Comparison of ENCODE assay signal across 21 mouse cellular contexts in genomic region chr3:89879326-89879725, GRCm38 (mm10). TPM values are rescaled to one million over a fixed set of nuclear protein-coding genes. Genes with fewer than 3 reads are reported as not detected.
A peak's percentile ranks its signal among the peaks of the same experiment; 100 is the strongest.
DNase-seq lines count a peak whose midpoint lies in the region; ATAC-seq and TF ChIP-seq lines count a peak whose summit lies in the region.
"Had no signal": no experiment of that assay in that cellular context is flagged by ENCODE, and none has a peak within 500 bp of the region (broad histone marks: within the 10 kb centered on the region; RNA-seq: fewer than 3 reads in every experiment).

No protein-coding gene starts in this region.

- no peaks in the 10 kb centered on the region for H3K4me1 ChIP-seq in lung, embryonic 14.5 days (ENCODE audit: insufficient read depth)
- H3K4me1 ChIP-seq in CH12.LX (ENCODE audit: control insufficient read depth in 1 of 2, insufficient read depth in 2 of 2) = peaks cover 28 to 79% of the 10 kb centered on the region in 2 experiments
- H3K4me1 ChIP-seq in liver, embryonic 15.5 days (replicated peaks) = peaks cover 60% of the 10 kb centered on the region
- no peaks in the 10 kb centered on the region; the same call in 1 of the 2 replicates for H3K4me1 ChIP-seq in forebrain, embryonic 11.5 days (replicated peaks; ENCODE audit: control insufficient read depth, insufficient read depth, low read length)
- H3K4me1 ChIP-seq: embryonic facial prominence, embryonic 13.5 days; forebrain, embryonic 13.5 days; heart, embryonic 15.5 days had no signal

- H3K36me3 ChIP-seq in lung, embryonic 14.5 days (ENCODE audit: insufficient read depth) = no peaks in the 10 kb centered on the region
- H3K36me3 ChIP-seq in CH12.LX (replicated peaks in 1 of 2; ENCODE audit: control insufficient read depth in 1 of 2, insufficient read depth in 1 of 2, low read length in 1 of 2) = peaks cover 0 to 9% of the 10 kb centered on the region in 2 experiments
- peaks cover 16% of the 10 kb centered on the region; the same call in 1 of the 2 replicates for H3K36me3 ChIP-seq in liver, embryonic 15.5 days (replicated peaks)
- H3K36me3 ChIP-seq in forebrain, embryonic 11.5 days (ENCODE audit: control insufficient read depth, insufficient read depth, low read length) = no peaks in the 10 kb centered on the region
- H3K36me3 ChIP-seq: embryonic facial prominence, embryonic 13.5 days; heart, embryonic 15.5 days had no signal

- TF ChIP-seq RAD21 in CH12.LX (IDR thresholded peaks at IDR 0.05; ENCODE audit: low read depth, low read length) = peak; percentile 48

- H3K27ac ChIP-seq in layer of hippocampus, adult 2 months = no peak overlapping the region
- H3K27ac ChIP-seq in lung, embryonic 14.5 days (ENCODE audit: low read depth) = no peak overlapping the region
- no peak overlapping the region for H3K27ac ChIP-seq in CH12.LX (ENCODE audit: insufficient read depth, low read depth)
- peak overlapping the region; percentile 90 for H3K27ac ChIP-seq in liver, embryonic 15.5 days (replicated peaks)
- H3K27ac ChIP-seq in forebrain, embryonic 11.5 days (ENCODE audit: low read depth, low read length) = no peak overlapping the region
- H3K27ac ChIP-seq: embryonic facial prominence, embryonic 13.5 days; forebrain, embryonic 13.5 days; heart, adult 2 months; heart, embryonic 15.5 days; hindbrain, embryonic 14.5 days had no signal

- peak; percentile 26 for TF ChIP-seq CTCF in layer of hippocampus, adult 2 months (conservative IDR thresholded peaks at IDR 0.05)
- TF ChIP-seq CTCF in lung, embryonic 14.5 days (IDR thresholded peaks at IDR 0.05; ENCODE audit: low read depth) = 0 out of 2 replicates have a peak, but pooled peaks have one; percentile 5
- TF ChIP-seq CTCF in CH12.LX (conservative IDR thresholded peaks at IDR 0.05 in 1 of 2, IDR thresholded peaks at IDR 0.05 in 1 of 2; ENCODE audit: low read depth in 2 of 2, low read length in 2 of 2) = peak in 1 of 2 experiments; percentile 60; a peak in 2 of 4 replicates

- no peak for DNase-seq in layer of hippocampus, adult 2 months (ENCODE audit: low spot score in 2 of 2)
- no peak for DNase-seq in layer of hippocampus, postnatal 10 days (ENCODE audit: low spot score in 2 of 2)
- DNase-seq in lung, embryonic 14.5 days = no peak
- no peak for DNase-seq in lung, adult 18-20 months
- DNase-seq in CH12.LX (ENCODE audit: extremely low read depth) = no peak
- no peak for DNase-seq in urinary bladder, postnatal 36 days (ENCODE audit: low spot score in 2 of 2)
- DNase-seq in forebrain, embryonic 11.5 days (ENCODE audit: low spot score) = no peak
- DNase-seq: cerebellum, adult 11-12 months; cerebellum, adult 9-10 months; cerebellum, postnatal 25 days; forebrain, postnatal 0 days; gastrocnemius, postnatal 14 days; heart, postnatal 14 days had no signal

- no peaks in the 10 kb centered on the region for H3K9me3 ChIP-seq in lung, embryonic 14.5 days (ENCODE audit: low read depth, low read length)
- H3K9me3 ChIP-seq in CH12.LX (replicated peaks; ENCODE audit: low read length) = no peaks in the 10 kb centered on the region
- no peaks in the 10 kb centered on the region for H3K9me3 ChIP-seq in liver, embryonic 15.5 days (replicated peaks)
- H3K9me3 ChIP-seq in forebrain, embryonic 11.5 days (ENCODE audit: control insufficient read depth, low read length) = no peaks in the 10 kb centered on the region
- H3K9me3 ChIP-seq: embryonic facial prominence, embryonic 13.5 days; forebrain, embryonic 13.5 days; heart, embryonic 15.5 days had no signal

- no peak overlapping the region for H3K4me2 ChIP-seq in lung, embryonic 14.5 days
- no peak overlapping the region for H3K4me2 ChIP-seq in CH12.LX (ENCODE audit: insufficient read depth, low read depth, poor library complexity, severe bottlenecking)
- H3K4me2 ChIP-seq in liver, embryonic 15.5 days = no peak overlapping the region
- H3K4me2 ChIP-seq in forebrain, embryonic 11.5 days (ENCODE audit: low read depth, low read length, severe bottlenecking) = no peak overlapping the region
- H3K4me2 ChIP-seq: embryonic facial prominence, embryonic 13.5 days; forebrain, embryonic 13.5 days; heart, embryonic 11.5 days; heart, embryonic 15.5 days; hindbrain, embryonic 14.5 days had no signal

- TF ChIP-seq EP300 in CH12.LX (IDR thresholded peaks at IDR 0.05; ENCODE audit: low read length) = no peak

- H3K9ac ChIP-seq in lung, embryonic 14.5 days = no peak overlapping the region
- H3K9ac ChIP-seq in CH12.LX (ENCODE audit: insufficient read depth, low read depth) = no peak overlapping the region
- no peak overlapping the region for H3K9ac ChIP-seq in liver, embryonic 15.5 days
- no peak overlapping the region for H3K9ac ChIP-seq in forebrain, embryonic 11.5 days (ENCODE audit: low read length)
- H3K9ac ChIP-seq: embryonic facial prominence, embryonic 13.5 days; forebrain, embryonic 13.5 days; forebrain, postnatal 0 days; heart, embryonic 15.5 days; hindbrain, embryonic 14.5 days had no signal

- TF ChIP-seq POLR2A in CH12.LX (IDR thresholded peaks at IDR 0.05; ENCODE audit: low read depth, low read length) = no peak

- WGBS in lung, embryonic 14.5 days = 62% methylated on average over 3 of the region's 3 CpGs
- 70% methylated on average over 3 of the region's 3 CpGs for WGBS in liver, embryonic 15.5 days (ENCODE audit: insufficient replicate concordance)
- 65% methylated on average over 3 of the region's 3 CpGs for WGBS in forebrain, embryonic 11.5 days

- in situ Hi-C loops in CH12.LX (cut with MboI; ENCODE audit: low pct_ligation_motif_present, low pct_unique_long_range_greater_than_20kb, low sequenced_read_pairs) = no loop called here

- H3K27me3 ChIP-seq in lung, embryonic 14.5 days (ENCODE audit: insufficient read depth, low read length) = no peaks in the 10 kb centered on the region
- H3K27me3 ChIP-seq in CH12.LX (replicated peaks) = no peaks in the 10 kb centered on the region
- no peaks in the 10 kb centered on the region for H3K27me3 ChIP-seq in liver, embryonic 15.5 days
- H3K27me3 ChIP-seq in forebrain, embryonic 11.5 days (ENCODE audit: control insufficient read depth, insufficient read depth, low read length) = no peaks in the 10 kb centered on the region
- H3K27me3 ChIP-seq: forebrain, embryonic 13.5 days; heart, embryonic 15.5 days had no signal

- no peak overlapping the region for H3K4me3 ChIP-seq in layer of hippocampus, adult 2 months
- H3K4me3 ChIP-seq in lung, embryonic 14.5 days (ENCODE audit: low read depth, low read length) = no peak overlapping the region
- H3K4me3 ChIP-seq in CH12.LX (replicated peaks in 1 of 3; ENCODE audit: low read depth in 2 of 3, low read length in 2 of 3, poor library complexity in 1 of 3) = no peak overlapping the region
- H3K4me3 ChIP-seq in liver, embryonic 15.5 days (replicated peaks) = no peak overlapping the region
- H3K4me3 ChIP-seq in forebrain, embryonic 11.5 days (ENCODE audit: low read depth, low read length) = no peak overlapping the region
- H3K4me3 ChIP-seq: embryonic facial prominence, embryonic 13.5 days; forebrain, embryonic 13.5 days; heart, adult 2 months; heart, embryonic 15.5 days had no signal

- dilution Hi-C loops in CH12.LX (cut with MboI; ENCODE audit: extremely low pct_ligation_motif_present, extremely low pct_unique_long_range_greater_than_20kb, low sequenced_read_pairs) = no loop called here

- no peaks in the 10 kb centered on the region for H3K79me2 ChIP-seq in CH12.LX (replicated peaks; ENCODE audit: control insufficient read depth, extremely low read depth, insufficient read depth, poor library complexity, severe bottlenecking)

- ATAC-seq in lung, embryonic 14.5 days (ENCODE audit: insufficient read depth) = no peak
- no peak for ATAC-seq in liver, embryonic 15.5 days (ENCODE audit: insufficient read depth)
- no peak for ATAC-seq in forebrain, embryonic 11.5 days (replicated peaks; ENCODE audit: low FRiP score)
- ATAC-seq: forebrain, embryonic 13.5 days; forebrain, postnatal 0 days had no signal

TF ChIP-seq in CH12.LX, 34 proteins besides CTCF, POLR2A, EP300 and RAD21:
- TF ChIP-seq NRF1 (IDR thresholded peaks at IDR 0.05; ENCODE audit: low read depth, low read length) (no peak), SMC3 (IDR thresholded peaks at IDR 0.05; ENCODE audit: low read depth, low read length) (peak; percentile 53), USF2 (conservative IDR thresholded peaks at IDR 0.05; ENCODE audit: low read depth, low read length) (no peak), MAFK (IDR thresholded peaks at IDR 0.05; ENCODE audit: insufficient replicate concordance, low read length) (no peak), E2F4 (IDR thresholded peaks at IDR 0.05; ENCODE audit: insufficient replicate concordance, low read depth, low read length) (no peak), ZMIZ1 (IDR thresholded peaks at IDR 0.05; ENCODE audit: low read depth, low read length) (no peak), SIN3A (IDR thresholded peaks at IDR 0.05; ENCODE audit: low read length) (no peak), MAZ (IDR thresholded peaks at IDR 0.05; ENCODE audit: low read depth, low read length) (no peak)
TF ChIP-seq in CH12.LX: peak in this region for 1.

RNA-seq across cellular contexts. Expression of gene Il6ra, which starts 33.7 kb away (rescaled TPM):
- 1 to 10 TPM; 5.9 to 6.1 TPM for total RNA-seq in layer of hippocampus, adult 2 months (2021)
- total RNA-seq in layer of hippocampus, postnatal 10 days (2021) = 1 to 10 TPM; 4.2 to 4.7 TPM
- polyA plus RNA-seq in lung, embryonic 14.5 days (2014; fragmentation: Nextera tagmentation; extraction: Ambion mirVana) = 1.4 and 1.7 TPM in 2 replicates
- total RNA-seq in CH12.LX (2012; rRNA removed) (1.4 and 2.2 TPM in 2 replicates), CH12.LX (2014; rRNA removed) (1.4 and 1.6 TPM in 2 replicates)
- 4.4 and 4.8 TPM in 2 replicates for polyA plus RNA-seq in CH12.LX (2012; ENCODE audit: insufficient read length, low read depth)
- 5.3 and 6.3 TPM in 2 replicates for polyA plus RNA-seq in liver, embryonic 15.5 days (2015; fragmentation: Nextera tagmentation; extraction: Ambion mirVana)
- 0.15 and 0.27 TPM in 2 replicates for polyA plus RNA-seq in forebrain, embryonic 11.5 days (2014; fragmentation: Nextera tagmentation; extraction: Ambion mirVana)

RNA-seq across cellular contexts. Expression of gene She, which starts 48.2 kb away (rescaled TPM):
- total RNA-seq in layer of hippocampus, adult 2 months (2021) = 1 to 10 TPM; 2.8 to 3.1 TPM
- 1 to 10 TPM; 4.0 to 4.2 TPM for total RNA-seq in layer of hippocampus, postnatal 10 days (2021)
- polyA plus RNA-seq in lung, embryonic 14.5 days (2014; fragmentation: Nextera tagmentation; extraction: Ambion mirVana) = 11.7 and 12.1 TPM in 2 replicates
- not detected in 2 replicates for total RNA-seq in CH12.LX (2012; rRNA removed)
- total RNA-seq in CH12.LX (2014; rRNA removed) = not detected in 2 replicates
- not detected in 2 replicates for polyA plus RNA-seq in CH12.LX (2012; ENCODE audit: insufficient read length, low read depth)
- 0.93 and 1.2 TPM in 2 replicates for polyA plus RNA-seq in liver, embryonic 15.5 days (2015; fragmentation: Nextera tagmentation; extraction: Ambion mirVana)
- polyA plus RNA-seq in forebrain, embryonic 11.5 days (2014; fragmentation: Nextera tagmentation; extraction: Ambion mirVana) = 2.0 and 2.4 TPM in 2 replicates
- total RNA-seq: hematopoietic stem cell, adult 5-6 weeks had no signal
